Mouse (Mus musculus): Measurements from ENCODE around the gene Pp2d1. TPM values are rescaled to one million over a fixed set of nuclear protein-coding genes. Genes with fewer than 3 reads are reported as not detected.
"Not testable (repeated sequence)": the region's sequence is repeated elsewhere in the genome, so short reads cannot be mapped to it uniquely, and the experiment has no call there.

Gene Pp2d1
- polyA plus RNA-seq, 1 experiment from 2014 or later: 0.35 TPM

DNA sequence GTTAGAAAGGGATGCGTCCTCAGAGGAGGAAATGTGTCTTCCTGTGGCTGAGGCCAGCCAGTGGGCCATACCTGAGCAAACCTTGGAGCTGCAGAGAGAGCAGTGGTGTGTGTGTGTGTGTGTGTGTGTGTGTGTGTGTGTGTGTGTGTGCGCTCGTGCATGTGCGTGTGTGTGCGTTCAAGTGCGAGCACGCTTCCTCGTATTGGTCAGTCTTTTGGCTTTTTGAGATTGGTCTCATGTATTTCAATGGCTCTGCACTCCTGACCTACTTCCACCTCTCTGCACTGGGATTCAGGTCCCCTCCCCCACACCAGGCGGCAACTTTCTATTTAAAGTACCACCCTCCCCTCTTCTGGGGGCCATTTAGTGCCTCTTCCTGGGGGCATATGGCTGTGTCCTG lies 39.5 kb upstream of the Pp2d1 start:
- no peaks in the 10 kb centered on the region for H3K36me3 ChIP-seq (ENCODE audit: control insufficient read depth, insufficient read depth, low read length)
- H3K27ac ChIP-seq (ENCODE audit: low read depth, low read length): no peak overlapping the region
- H3K27me3 ChIP-seq (ENCODE audit: control insufficient read depth, insufficient read depth, low read length): no peaks in the 10 kb centered on the region
- no peak for ATAC-seq (ENCODE audit: low FRiP score, low TSS enrichment)
- peaks cover 5% of the 10 kb centered on the region; the same call in 1 of the 2 replicates for H3K4me1 ChIP-seq (ENCODE audit: control insufficient read depth, insufficient read depth, low read length)
- H3K4me2 ChIP-seq (replicated peaks; ENCODE audit: low read depth, low read length): no peak overlapping the region
- no peak overlapping the region for H3K4me3 ChIP-seq (ENCODE audit: low read length)
- H3K9me3 ChIP-seq (ENCODE audit: control insufficient read depth, low read length): no peaks in the 10 kb centered on the region
- 52% methylated on average over 9 of the region's 9 CpGs for WGBS
- no peak overlapping the region for H3K9ac ChIP-seq (ENCODE audit: low read depth, low read length)

DNA sequence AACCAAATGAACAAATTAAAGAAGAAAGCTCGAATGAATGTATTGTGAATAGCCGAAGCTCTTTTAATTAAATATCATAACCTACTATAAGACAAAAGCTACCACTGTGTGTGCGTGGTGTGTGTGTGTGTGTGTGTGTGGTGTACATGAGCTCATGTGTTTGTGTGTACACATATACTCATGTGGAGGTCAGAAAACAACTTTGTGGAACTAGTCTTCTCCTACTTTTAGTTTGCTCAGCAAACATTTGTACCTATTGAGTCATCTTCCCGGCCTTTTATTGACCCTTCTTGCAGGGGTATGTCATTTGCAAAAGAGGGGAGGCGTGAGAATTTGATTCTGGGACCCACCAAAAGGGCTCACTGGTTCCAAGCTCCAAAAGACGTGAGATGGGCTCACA lies 39.0 kb upstream of the Pp2d1 start:
- Histone ChIP-seq H3K9me3 (ENCODE audit: control insufficient read depth, low read length) (no peaks in the 10 kb centered on the region), H3K36me3 (ENCODE audit: control insufficient read depth, insufficient read depth, low read length) (no peaks in the 10 kb centered on the region), H3K27ac (ENCODE audit: low read depth, low read length) (no peak overlapping the region), H3K27me3 (ENCODE audit: control insufficient read depth, insufficient read depth, low read length) (no peaks in the 10 kb centered on the region), H3K4me2 (replicated peaks; ENCODE audit: low read depth, low read length) (no peak overlapping the region), H3K4me3 (ENCODE audit: low read length) (no peak overlapping the region), H3K4me1 (ENCODE audit: control insufficient read depth, insufficient read depth, low read length) (peaks cover 5% of the 10 kb centered on the region; the same call in 1 of the 2 replicates), H3K9ac (ENCODE audit: low read depth, low read length) (no peak overlapping the region)
- 83% methylated on average over 6 of the region's 6 CpGs for WGBS
- ATAC-seq (ENCODE audit: low FRiP score, low TSS enrichment): no peak

DNA sequence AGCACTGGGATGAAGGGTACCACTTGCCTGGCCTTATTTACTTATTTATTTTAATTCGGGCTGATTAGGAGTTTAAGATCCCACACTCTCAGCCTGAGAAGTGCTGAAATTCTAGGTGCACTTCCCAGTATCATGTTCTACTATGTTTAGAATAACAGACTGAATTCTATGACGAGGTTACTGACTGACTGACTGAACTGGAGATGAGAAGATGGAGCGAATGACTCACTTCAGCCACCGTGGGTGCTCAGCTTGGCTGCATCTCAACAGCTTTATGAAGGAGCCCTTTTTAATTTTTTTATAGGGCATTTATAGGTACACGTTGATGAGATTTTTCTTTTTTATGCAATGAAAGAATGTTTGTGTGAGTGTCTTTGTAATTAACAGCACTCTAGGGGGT lies 38.5 kb upstream of the Pp2d1 start:
- no peak overlapping the region for H3K27ac ChIP-seq (ENCODE audit: low read depth, low read length)
- H3K9me3 ChIP-seq (ENCODE audit: control insufficient read depth, low read length): no peaks in the 10 kb centered on the region
- no peak overlapping the region for H3K4me2 ChIP-seq (replicated peaks; ENCODE audit: low read depth, low read length)
- H3K9ac ChIP-seq (ENCODE audit: low read depth, low read length): no peak overlapping the region
- H3K4me1 ChIP-seq (ENCODE audit: control insufficient read depth, insufficient read depth, low read length): peaks cover 5% of the 10 kb centered on the region; the same call in 1 of the 2 replicates
- no peak overlapping the region for H3K4me3 ChIP-seq (ENCODE audit: low read length)
- no peaks in the 10 kb centered on the region for H3K36me3 ChIP-seq (ENCODE audit: control insufficient read depth, insufficient read depth, low read length)
- no peaks in the 10 kb centered on the region for H3K27me3 ChIP-seq (ENCODE audit: control insufficient read depth, insufficient read depth, low read length)
- WGBS: 74% methylated on average over 5 of the region's 5 CpGs
- ATAC-seq (ENCODE audit: low FRiP score, low TSS enrichment): no peak

DNA sequence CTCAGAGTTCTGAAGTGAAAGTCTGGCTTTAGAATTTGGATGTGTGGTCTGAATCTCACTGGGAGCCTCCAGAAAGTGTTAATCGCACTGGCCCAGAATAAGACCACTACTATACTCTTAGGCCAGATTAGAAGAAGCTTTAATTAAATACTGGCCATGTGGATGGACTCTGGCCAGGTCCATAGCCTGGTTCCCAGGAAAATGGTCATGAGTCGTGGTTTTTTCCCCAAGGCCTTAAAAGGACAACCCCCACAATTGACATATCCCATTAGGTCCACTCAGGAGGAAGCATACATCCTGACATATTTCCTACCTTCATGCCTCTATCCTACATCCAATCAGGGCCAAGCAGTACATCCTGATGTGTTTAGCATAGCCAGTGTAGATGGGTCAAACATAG lies 37.9 kb upstream of the Pp2d1 start:
- Histone ChIP-seq H3K4me2 (replicated peaks; ENCODE audit: low read depth, low read length) (no peak overlapping the region), H3K27me3 (ENCODE audit: control insufficient read depth, insufficient read depth, low read length) (no peaks in the 10 kb centered on the region), H3K9ac (ENCODE audit: low read depth, low read length) (no peak overlapping the region), H3K4me1 (ENCODE audit: control insufficient read depth, insufficient read depth, low read length) (peaks cover 5% of the 10 kb centered on the region; the same call in 1 of the 2 replicates), H3K36me3 (ENCODE audit: control insufficient read depth, insufficient read depth, low read length) (no peaks in the 10 kb centered on the region), H3K9me3 (ENCODE audit: control insufficient read depth, low read length) (no peaks in the 10 kb centered on the region), H3K4me3 (ENCODE audit: low read length) (no peak overlapping the region), H3K27ac (ENCODE audit: low read depth, low read length) (no peak overlapping the region)
- WGBS: 79% methylated on average over 2 of the region's 2 CpGs
- no peak for ATAC-seq (ENCODE audit: low FRiP score, low TSS enrichment)

DNA sequence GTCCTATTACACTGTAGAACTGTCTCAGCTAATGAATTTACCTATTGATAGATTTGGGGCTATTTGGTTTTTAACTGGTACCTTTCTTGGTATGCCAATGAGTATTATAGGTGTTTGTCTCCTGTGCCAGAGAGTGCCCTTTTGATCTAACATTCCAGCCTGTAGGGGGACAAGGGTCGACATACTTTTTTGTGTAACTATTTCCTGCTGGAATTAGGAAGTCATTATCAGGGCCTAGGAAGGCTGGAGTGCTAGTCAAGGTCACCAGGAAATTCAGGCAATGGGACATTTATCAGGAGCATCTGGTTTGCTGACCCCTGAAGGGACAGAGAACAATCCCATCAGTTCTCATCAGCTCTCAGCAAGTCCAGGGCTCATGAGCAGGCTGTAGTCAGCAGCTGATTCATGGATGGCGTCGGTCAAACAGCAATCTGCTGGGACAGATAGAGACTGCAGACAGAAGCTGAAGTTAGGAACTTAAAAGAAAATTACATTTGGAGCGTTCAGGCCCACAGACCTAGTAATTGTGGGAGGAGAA lies 33.8 kb upstream of the Pp2d1 start:
- Histone ChIP-seq H3K4me3 (ENCODE audit: low read length) (no peak overlapping the region), H3K36me3 (ENCODE audit: control insufficient read depth, insufficient read depth, low read length) (no peaks in the 10 kb centered on the region), H3K4me2 (replicated peaks; ENCODE audit: low read depth, low read length) (no peak overlapping the region), H3K9me3 (ENCODE audit: control insufficient read depth, low read length) (no peaks in the 10 kb centered on the region), H3K27me3 (ENCODE audit: control insufficient read depth, insufficient read depth, low read length) (no peaks in the 10 kb centered on the region), H3K4me1 (ENCODE audit: control insufficient read depth, insufficient read depth, low read length) (peaks cover 26% of the 10 kb centered on the region; the same call in 1 of the 2 replicates), H3K9ac (ENCODE audit: low read depth, low read length) (no peak overlapping the region), H3K27ac (ENCODE audit: low read depth, low read length) (no peak overlapping the region)
- ATAC-seq (ENCODE audit: low FRiP score, low TSS enrichment): no peak
- 53% methylated on average over 4 of the region's 4 CpGs for WGBS

DNA sequence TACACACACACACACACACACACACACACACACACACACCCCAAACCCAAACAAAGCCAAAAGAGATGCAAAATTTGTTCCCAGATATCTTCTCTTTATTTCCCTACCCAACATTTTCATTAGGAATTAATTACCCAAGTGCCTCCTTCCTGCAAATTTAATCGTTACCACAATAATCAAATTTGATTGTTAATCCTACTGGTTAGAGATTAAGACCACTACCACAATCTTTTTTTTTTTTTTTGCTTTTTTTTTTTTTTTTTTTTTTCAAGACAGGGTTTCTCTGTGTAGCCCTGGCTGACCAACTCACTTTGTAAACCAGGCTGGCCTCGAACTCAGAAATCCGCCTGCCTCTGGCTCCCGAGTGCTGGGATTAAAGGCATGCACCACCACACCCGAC lies 31.7 kb upstream of the Pp2d1 start:
- not testable (repeated sequence) for ATAC-seq (ENCODE audit: low FRiP score, low TSS enrichment); H3K36me3 ChIP-seq (ENCODE audit: control insufficient read depth, insufficient read depth, low read length); H3K27me3 ChIP-seq (ENCODE audit: control insufficient read depth, insufficient read depth, low read length); H3K9ac ChIP-seq (ENCODE audit: low read depth, low read length); H3K9me3 ChIP-seq (ENCODE audit: control insufficient read depth, low read length); H3K27ac ChIP-seq (ENCODE audit: low read depth, low read length); H3K4me3 ChIP-seq (ENCODE audit: low read length); H3K4me2 ChIP-seq (replicated peaks; ENCODE audit: low read depth, low read length)
- H3K4me1 ChIP-seq (ENCODE audit: control insufficient read depth, insufficient read depth, low read length): peaks cover 27% of the 10 kb centered on the region
- 92% methylated on average over 5 of the region's 5 CpGs for whole genome bisulfite sequencing

DNA sequence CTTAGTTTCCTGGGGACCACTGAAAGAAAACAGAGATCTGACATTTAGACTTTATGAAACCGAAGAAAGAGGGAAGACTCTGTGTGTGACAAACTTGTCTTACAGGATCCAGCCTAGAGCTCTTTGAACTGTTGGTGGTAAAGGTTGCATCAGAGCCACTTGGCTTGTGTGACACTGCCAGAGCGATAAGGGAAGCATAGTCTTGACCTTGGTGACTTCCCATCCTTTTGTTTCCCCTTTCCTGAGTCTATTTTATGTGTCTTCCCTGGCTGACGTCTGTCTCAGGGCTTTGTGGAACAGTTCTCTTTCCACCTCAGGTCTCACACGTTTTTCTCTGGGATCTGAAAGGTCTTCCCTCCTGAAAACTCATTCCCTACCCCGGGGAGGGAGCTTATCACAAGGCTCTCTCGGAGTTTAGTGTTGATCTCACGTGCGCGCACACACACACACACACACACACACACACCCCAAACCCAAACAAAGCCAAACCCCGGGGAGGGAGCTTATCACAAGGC lies 31.2 kb upstream of the Pp2d1 start:
- WGBS: 49% methylated on average over 10 of the region's 10 CpGs
- no peak overlapping the region for H3K4me2 ChIP-seq (replicated peaks; ENCODE audit: low read depth, low read length)
- no peak for ATAC-seq (ENCODE audit: low FRiP score, low TSS enrichment)

DNA sequence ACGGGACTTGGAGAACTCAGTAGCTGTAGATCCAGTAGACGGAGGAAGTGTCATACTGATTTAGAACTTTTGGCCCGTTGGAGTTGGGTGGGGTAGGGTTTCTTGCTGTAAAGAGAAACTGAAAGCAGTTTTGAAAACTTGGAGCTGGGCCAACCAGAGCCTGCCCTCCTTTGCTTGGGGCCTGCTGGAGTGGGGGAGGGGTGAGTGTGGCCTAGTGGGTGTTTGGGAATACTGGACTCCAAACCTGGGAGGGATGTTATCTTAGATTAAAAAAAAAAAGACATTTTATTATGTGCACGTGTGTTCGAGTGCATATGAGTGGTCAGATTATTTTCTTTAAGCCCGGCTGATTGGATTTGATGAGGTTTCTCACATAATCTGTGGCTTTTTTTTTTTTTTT lies 30.6 kb upstream of the Pp2d1 start:
- 31% methylated on average over 6 of the region's 6 CpGs for WGBS
- no peaks in the 10 kb centered on the region for H3K36me3 ChIP-seq (ENCODE audit: control insufficient read depth, insufficient read depth, low read length)
- H3K9ac ChIP-seq (ENCODE audit: low read depth, low read length): no peak overlapping the region
- H3K27ac ChIP-seq (ENCODE audit: low read depth, low read length): peak overlapping the region; percentile 37; the same call in 1 of the 2 replicates
- H3K9me3 ChIP-seq (ENCODE audit: control insufficient read depth, low read length): no peaks in the 10 kb centered on the region
- peak overlapping the region; percentile 3; the same call in 1 of the 2 replicates for H3K4me2 ChIP-seq (replicated peaks; ENCODE audit: low read depth, low read length)
- no peak; the same call in 1 of the 2 replicates for ATAC-seq (ENCODE audit: low FRiP score, low TSS enrichment)
- peaks cover 28% of the 10 kb centered on the region for H3K4me1 ChIP-seq (ENCODE audit: control insufficient read depth, insufficient read depth, low read length)
- H3K27me3 ChIP-seq (ENCODE audit: control insufficient read depth, insufficient read depth, low read length): no peaks in the 10 kb centered on the region
- no peak overlapping the region for H3K4me3 ChIP-seq (ENCODE audit: low read length)

More for the DNA sequence above, 31.2 kb upstream of the Pp2d1 start:
- H3K27me3 ChIP-seq (ENCODE audit: control insufficient read depth, insufficient read depth, low read length): no peaks in the 10 kb centered on the region
- no peak overlapping the region for H3K9ac ChIP-seq (ENCODE audit: low read depth, low read length)
- H3K9me3 ChIP-seq (ENCODE audit: control insufficient read depth, low read length): no peaks in the 10 kb centered on the region
- H3K4me1 ChIP-seq (ENCODE audit: control insufficient read depth, insufficient read depth, low read length): peaks cover 28% of the 10 kb centered on the region
- no peaks in the 10 kb centered on the region for H3K36me3 ChIP-seq (ENCODE audit: control insufficient read depth, insufficient read depth, low read length)
- H3K4me3 ChIP-seq (ENCODE audit: low read length): no peak overlapping the region
- H3K27ac ChIP-seq (ENCODE audit: low read depth, low read length): peak overlapping the region; percentile 24; the same call in 1 of the 2 replicates

DNA sequence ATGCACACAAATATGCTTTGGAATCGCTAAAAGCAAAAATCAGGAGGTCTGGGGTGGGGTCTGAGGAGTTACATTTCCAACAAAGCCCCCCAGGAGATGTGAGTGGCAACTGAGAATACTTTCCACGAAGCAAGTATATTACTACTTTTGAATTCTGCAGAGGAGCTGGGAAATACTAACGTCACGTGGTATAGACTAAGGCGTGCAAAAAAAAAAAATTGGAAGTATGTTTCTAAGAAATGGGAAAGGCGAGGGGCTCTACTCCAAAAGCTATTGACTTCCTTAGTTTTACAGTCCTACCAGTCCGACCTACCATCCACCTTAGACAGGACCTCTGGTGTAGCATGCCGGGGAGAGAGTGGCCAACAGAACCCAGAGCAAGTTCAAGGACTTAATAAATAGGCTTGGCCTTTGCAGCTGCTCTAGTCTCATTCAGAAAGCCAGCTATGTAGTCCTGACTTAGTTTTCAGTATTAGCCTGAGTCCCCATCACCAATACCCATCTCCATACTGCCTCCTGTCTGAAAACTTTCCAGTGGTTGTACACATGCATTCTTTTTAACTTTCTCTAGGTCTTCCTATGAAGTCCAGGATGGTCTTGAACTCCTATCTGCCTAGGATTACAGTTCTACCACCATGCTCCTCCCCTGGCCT lies 29.6 kb upstream of the Pp2d1 start:
- H3K27ac ChIP-seq (ENCODE audit: low read depth, low read length): peak overlapping the region; percentile 88; the same call in 1 of the 2 replicates
- H3K4me3 ChIP-seq (ENCODE audit: low read length): peak overlapping the region; percentile 86; the same call in 1 of the 2 replicates
- no peaks in the 10 kb centered on the region for H3K36me3 ChIP-seq (ENCODE audit: control insufficient read depth, insufficient read depth, low read length)
- no peaks in the 10 kb centered on the region for H3K27me3 ChIP-seq (ENCODE audit: control insufficient read depth, insufficient read depth, low read length)
- peaks cover 28% of the 10 kb centered on the region for H3K4me1 ChIP-seq (ENCODE audit: control insufficient read depth, insufficient read depth, low read length)
- peak overlapping the region; percentile 98 for H3K4me2 ChIP-seq (replicated peaks; ENCODE audit: low read depth, low read length)
- no peak for ATAC-seq (ENCODE audit: low FRiP score, low TSS enrichment)
- no peaks in the 10 kb centered on the region for H3K9me3 ChIP-seq (ENCODE audit: control insufficient read depth, low read length)
- 39% methylated on average over 8 of the region's 8 CpGs for WGBS
- peak overlapping the region; percentile 93 for H3K9ac ChIP-seq (ENCODE audit: low read depth, low read length)
